Comparison of ENCODE assay signal across 27 mouse cellular contexts in genomic region chr2:6537326-6537725, GRCm38 (mm10).
DNase-seq lines count a peak whose midpoint lies in the region; ATAC-seq and TF ChIP-seq lines count a peak whose summit lies in the region.
"Had no signal": no experiment of that assay in that cellular context is flagged by ENCODE, and none has a peak within 500 bp of the region (broad histone marks: within the 10 kb centered on the region; RNA-seq: fewer than 3 reads in every experiment).

No protein-coding gene starts in this region.

- no peaks in the 10 kb centered on the region for H3K36me3 ChIP-seq in midbrain, embryonic 11.5 days (ENCODE audit: control insufficient read depth, insufficient read depth, low read length)
- 0 out of 2 replicates have a peak, but pooled peaks cover 6% of the 10 kb centered on the region for H3K36me3 ChIP-seq in midbrain, embryonic 10.5 days
- no peaks in the 10 kb centered on the region for H3K36me3 ChIP-seq in myocyte (ENCODE audit: control insufficient read depth, insufficient read depth)
- no peaks in the 10 kb centered on the region for H3K36me3 ChIP-seq in stomach, postnatal 0 days (ENCODE audit: control insufficient read depth, insufficient read depth, low read length)
- H3K36me3 ChIP-seq: embryonic facial prominence, embryonic 12.5 days; limb, embryonic 13.5 days; lung, embryonic 15.5 days had no signal

- H3K79me2 ChIP-seq in myocyte (ENCODE audit: control insufficient read depth, insufficient read depth): no peaks in the 10 kb centered on the region

- TF ChIP-seq EP300 in stomach, postnatal 0 days (optimal IDR thresholded peaks at IDR 0.05): no peak

- no peak overlapping the region for H3K4me2 ChIP-seq in midbrain, embryonic 11.5 days
- H3K4me2 ChIP-seq in myocyte (ENCODE audit: low read depth): no peak overlapping the region
- H3K4me2 ChIP-seq in stomach, postnatal 0 days (replicated peaks; ENCODE audit: low read depth): no peak overlapping the region
- H3K4me2 ChIP-seq: embryonic facial prominence, embryonic 12.5 days; heart, embryonic 13.5 days; limb, embryonic 13.5 days; liver, embryonic 11.5 days; lung, embryonic 15.5 days had no signal

- H3K4me1 ChIP-seq in midbrain, embryonic 11.5 days (ENCODE audit: control insufficient read depth, insufficient read depth, low read length): no peaks in the 10 kb centered on the region
- peaks cover 10% of the 10 kb centered on the region for H3K4me1 ChIP-seq in midbrain, embryonic 10.5 days
- no peaks in the 10 kb centered on the region for H3K4me1 ChIP-seq in stomach, postnatal 0 days (replicated peaks; ENCODE audit: control insufficient read depth, insufficient read depth)
- H3K4me1 ChIP-seq: embryonic facial prominence, embryonic 12.5 days had no signal

- no peak overlapping the region for H3K4me3 ChIP-seq in midbrain, embryonic 11.5 days (ENCODE audit: low read depth, low read length)
- H3K4me3 ChIP-seq in midbrain, embryonic 10.5 days: no peak overlapping the region
- no peak overlapping the region for H3K4me3 ChIP-seq in myocyte
- H3K4me3 ChIP-seq in stomach, postnatal 0 days (ENCODE audit: low read depth, low read length): no peak overlapping the region
- H3K4me3 ChIP-seq: embryonic facial prominence, embryonic 12.5 days; heart, adult 2 months; heart, embryonic 13.5 days; left cerebral cortex, adult 2 months; limb, embryonic 13.5 days; lung, embryonic 15.5 days had no signal

- DNase-seq in heart, adult 11 months: peak; percentile 68
- no peak for DNase-seq in heart, postnatal 25 days (ENCODE audit: low spot score)
- DNase-seq in midbrain, embryonic 11.5 days (ENCODE audit: low spot score, missing footprints): peak; percentile 73
- no peak for DNase-seq in midbrain, embryonic 10.5 days (ENCODE audit: low spot score)
- DNase-seq in testis, postnatal 10 days (ENCODE audit: low spot score): peak; percentile 27
- DNase-seq in testis, postnatal 14 days (ENCODE audit: low spot score): no peak
- no peak for DNase-seq in stomach, postnatal 0 days (ENCODE audit: low spot score)
- DNase-seq: adrenal gland, postnatal 25 days; B cell, adult 2 months; cerebellum, adult 11-12 months; cerebellum, adult 9-11 months; embryo, embryonic 11 days; gastrocnemius, postnatal 36 days; heart, adult 2 months; heart, postnatal 10 days; kidney, adult 9 months; kidney, postnatal 10 days; right cerebral cortex, adult 18-20 months; thymus, postnatal 14 days had no signal

- no peaks in the 10 kb centered on the region for H3K27me3 ChIP-seq in midbrain, embryonic 11.5 days (ENCODE audit: control insufficient read depth, insufficient read depth, low read length)
- H3K27me3 ChIP-seq in midbrain, embryonic 10.5 days (ENCODE audit: low read depth, poor library complexity, severe bottlenecking): no peaks in the 10 kb centered on the region
- no peaks in the 10 kb centered on the region for H3K27me3 ChIP-seq in myocyte (ENCODE audit: control insufficient read depth, insufficient read depth, insufficient read length)
- H3K27me3 ChIP-seq in stomach, postnatal 0 days (ENCODE audit: control insufficient read depth, insufficient read depth, low read length): no peaks in the 10 kb centered on the region
- H3K27me3 ChIP-seq: embryonic facial prominence, embryonic 12.5 days; heart, embryonic 13.5 days; limb, embryonic 13.5 days; lung, embryonic 15.5 days had no signal

- no peak overlapping the region for H3K9ac ChIP-seq in midbrain, embryonic 11.5 days (ENCODE audit: low read length)
- no peak overlapping the region for H3K9ac ChIP-seq in stomach, postnatal 0 days (ENCODE audit: low read length)
- H3K9ac ChIP-seq: embryonic facial prominence, embryonic 12.5 days; heart, embryonic 13.5 days; limb, embryonic 13.5 days; lung, embryonic 15.5 days had no signal

- TF ChIP-seq POLR2A in myocyte (IDR thresholded peaks at IDR 0.05; ENCODE audit: insufficient read length, low read depth): no peak

- TF ChIP-seq CTCF in stomach, postnatal 0 days (IDR thresholded peaks at IDR 0.05; ENCODE audit: low read depth): no peak

- H3ac ChIP-seq in myocyte (ENCODE audit: control insufficient read depth, insufficient read length): no peak overlapping the region

- intact Hi-C loops in heart, postnatal 25 days (cut with DNase I): no loop called here

- H3K27ac ChIP-seq in midbrain, embryonic 11.5 days (ENCODE audit: low read depth, low read length): no peak overlapping the region
- no peak overlapping the region for H3K27ac ChIP-seq in midbrain, embryonic 10.5 days (replicated peaks)
- no peak overlapping the region for H3K27ac ChIP-seq in stomach, postnatal 0 days (replicated peaks)
- H3K27ac ChIP-seq: embryonic facial prominence, embryonic 12.5 days; heart, adult 2 months; left cerebral cortex, adult 2 months; limb, embryonic 13.5 days; lung, embryonic 15.5 days had no signal

- WGBS in midbrain, embryonic 11.5 days: 84% methylated on average over 3 of the region's 3 CpGs
- 86% methylated on average over 3 of the region's 3 CpGs for WGBS in midbrain, embryonic 10.5 days
- WGBS in stomach, postnatal 0 days: 81% methylated on average over 3 of the region's 3 CpGs

- no peak for ATAC-seq in midbrain, embryonic 11.5 days (ENCODE audit: low FRiP score)
- no peak for ATAC-seq in stomach, postnatal 0 days (ENCODE audit: low FRiP score, low TSS enrichment)
- ATAC-seq: intestine, postnatal 0 days had no signal

- H3K9me3 ChIP-seq in midbrain, embryonic 11.5 days (ENCODE audit: control insufficient read depth, low read length): no peaks in the 10 kb centered on the region
- no peaks in the 10 kb centered on the region for H3K9me3 ChIP-seq in midbrain, embryonic 10.5 days (replicated peaks)
- H3K9me3 ChIP-seq in stomach, postnatal 0 days (ENCODE audit: control insufficient read depth, low read length): no peaks in the 10 kb centered on the region
- H3K9me3 ChIP-seq: embryonic facial prominence, embryonic 12.5 days; heart, embryonic 13.5 days; limb, embryonic 13.5 days; lung, embryonic 15.5 days had no signal

TF ChIP-seq in myocyte, 11 proteins besides CTCF, POLR2A, EP300 and RAD21:
- TF ChIP-seq REST (IDR thresholded peaks at IDR 0.05; ENCODE audit: insufficient read depth, insufficient read length) (no peak), POLR2AphosphoS2 (IDR thresholded peaks at IDR 0.05; ENCODE audit: insufficient read length, low read depth) (peak; percentile 59)
TF ChIP-seq in myocyte: peak in this region for 1.

Comparison
In these comparisons a context has a peak if more than half of its experiments do, and no peak if none do; other contexts are left out.
1. DNase-seq: peak in heart, adult 11 months (single experiment), midbrain, embryonic 11.5 days (single experiment) and testis, postnatal 10 days (single experiment); none in heart, postnatal 25 days (single experiment), midbrain, embryonic 10.5 days (single experiment), testis, postnatal 14 days (single experiment) and stomach, postnatal 0 days (single experiment).